Mouse (Mus musculus) MEL (cell line): ENCODE data around the gene Aplf. TPM values are rescaled to one million over a fixed set of nuclear protein-coding genes. Genes with fewer than 3 reads are reported as not detected.

Experiments used
- DNase-seq: peaks from one replicate; pipeline ENCODE4 v3.0.0; 2011; ENCODE audit warnings: low read depth, low spot score
- H3K27ac ChIP-seq: 2 replicates; pipeline ENCODE4 v1.5.1; 2012; ENCODE audit warnings: low read depth, mild to moderate bottlenecking, control low read depth, low read length, moderate library complexity; ENCODE audit not compliant: control insufficient read depth
- H3K27me3 ChIP-seq, 2 experiments: fragments of 150-350 bp in 1 of 2; sonication (generic) in 1 of 2; 2 replicates each; pipeline ENCODE4 v1.6.1; 2012; ENCODE audit warnings: low read length in 2 of 2, mild to moderate bottlenecking in 2 of 2, improper control_type of control experiment in 1 of 2, moderate library complexity in 1 of 2; ENCODE audit not compliant: insufficient read depth in 2 of 2, control insufficient read depth in 1 of 2
- H3K36me3 ChIP-seq, 2 experiments: 2 replicates each; pipeline ENCODE4 v1.6.1; 2012 to 2014; ENCODE audit warnings: low read length in 2 of 2, improper control_type of control experiment in 1 of 2, inconsistent platforms in 1 of 2, mild to moderate bottlenecking in 1 of 2; ENCODE audit not compliant: insufficient read depth in 2 of 2, control insufficient read depth in 1 of 2
- H3K4me1 ChIP-seq, 2 experiments: fragments of 150-350 bp in 1 of 2; sonication (generic) in 1 of 2; 2 replicates each; pipeline ENCODE4 v1.6.1; 2012; ENCODE audit warnings: low read length in 2 of 2, improper control_type of control experiment in 1 of 2, mild to moderate bottlenecking in 1 of 2; ENCODE audit not compliant: insufficient read depth in 2 of 2, control insufficient read depth in 1 of 2
- H3K4me3 ChIP-seq, 2 experiments: fragments of 150-350 bp in 1 of 2; sonication (generic) in 1 of 2; 2 replicates each; pipeline ENCODE4 v1.5.1; 2012; ENCODE audit warnings: low read depth in 2 of 2, low read length in 2 of 2, mild to moderate bottlenecking in 2 of 2, moderate library complexity in 2 of 2, control low read depth in 1 of 2, improper control_type of control experiment in 1 of 2; ENCODE audit not compliant: control insufficient read depth in 1 of 2, insufficient read depth in 1 of 2
- H3K79me2 ChIP-seq: 2 replicates; pipeline ENCODE4 v1.6.1; 2012; ENCODE audit warnings: mild to moderate bottlenecking, low read length, moderate library complexity; ENCODE audit not compliant: control insufficient read depth, poor library complexity, insufficient read depth
- H3K9ac ChIP-seq: 2 replicates; pipeline ENCODE4 v1.6.1; 2012; ENCODE audit warnings: low read depth, mild to moderate bottlenecking, control low read depth, low read length, moderate library complexity; ENCODE audit not compliant: control insufficient read depth, poor library complexity, severe bottlenecking
- H3K9me3 ChIP-seq: fragments of 150-350 bp; sonication (generic); replicated peaks from 2 replicates; pipeline ENCODE4 v1.6.1; 2012; ENCODE audit warnings: mild to moderate bottlenecking, low read length, improper control_type of control experiment, moderate library complexity; ENCODE audit not compliant: insufficient read depth
- BHLHE40 ChIP-seq: IDR thresholded peaks from 2 replicates; pipeline ENCODE4 v1.6.1; 2012; ENCODE audit warnings: low read depth, mild to moderate bottlenecking, inconsistent platforms, low read length, improper control_type of control experiment, borderline replicate concordance
- CHD1 ChIP-seq: IDR thresholded peaks from 2 replicates; pipeline ENCODE4 v1.6.1; 2012; ENCODE audit warnings: low read depth, mild to moderate bottlenecking, inconsistent platforms, low read length, improper control_type of control experiment
- CHD2 ChIP-seq: IDR thresholded peaks from 2 replicates; pipeline ENCODE4 v1.6.1; 2011; ENCODE audit warnings: low read length, improper control_type of control experiment
- CTCF ChIP-seq, 3 experiments: IDR thresholded peaks in 2 of 3; conservative IDR thresholded peaks in 1 of 3; 2 replicates each; pipeline ENCODE4 v1.5.1; 2011 to 2012; ENCODE audit warnings: low read length in 3 of 3, low read depth in 2 of 3, mild to moderate bottlenecking in 2 of 3, improper control_type of control experiment in 1 of 3, inconsistent platforms in 1 of 3, mixed read lengths in 1 of 3, moderate library complexity in 1 of 3; ENCODE audit not compliant: control insufficient read depth in 1 of 3, insufficient read depth in 1 of 3, poor library complexity in 1 of 3, severe bottlenecking in 1 of 3
- E2F4 ChIP-seq: IDR thresholded peaks from 2 replicates; pipeline ENCODE4 v1.6.1; 2011; ENCODE audit warnings: low read depth, low read length, improper control_type of control experiment, borderline replicate concordance
- ELF1 ChIP-seq: IDR thresholded peaks from 2 replicates; pipeline ENCODE4 v1.6.1; 2014; ENCODE audit warnings: low read depth, mild to moderate bottlenecking, inconsistent platforms, low read length, improper control_type of control experiment, moderate library complexity
- EP300 ChIP-seq, 2 experiments: IDR thresholded peaks; 2 replicates each; pipeline ENCODE4 v1.6.1; 2011; ENCODE audit warnings: improper control_type of control experiment in 2 of 2, low read length in 2 of 2, low read depth in 1 of 2, mild to moderate bottlenecking in 1 of 2
- ETS1 ChIP-seq: IDR thresholded peaks from 2 replicates; pipeline ENCODE4 v1.6.1; 2012; ENCODE audit warnings: low read depth, mild to moderate bottlenecking, inconsistent platforms, low read length, improper control_type of control experiment, moderate library complexity
- GABPA ChIP-seq: IDR thresholded peaks from 2 replicates; pipeline ENCODE4 v1.6.1; 2012; ENCODE audit warnings: low read depth, mild to moderate bottlenecking, inconsistent platforms, low read length, improper control_type of control experiment, moderate library complexity
- GATA1 ChIP-seq: IDR thresholded peaks from 2 replicates; pipeline ENCODE4 v1.6.1; 2011; ENCODE audit warnings: low read depth, low read length, improper control_type of control experiment
- HCFC1 ChIP-seq: IDR thresholded peaks from 2 replicates; pipeline ENCODE4 v1.6.1; 2012; ENCODE audit warnings: low read depth, mild to moderate bottlenecking, inconsistent platforms, low read length, improper control_type of control experiment, moderate library complexity
- MAFK ChIP-seq: IDR thresholded peaks from 2 replicates; pipeline ENCODE4 v1.6.1; 2011; ENCODE audit warnings: low read depth, mild to moderate bottlenecking, low read length, improper control_type of control experiment, borderline replicate concordance
- MAX ChIP-seq: IDR thresholded peaks from 2 replicates; pipeline ENCODE4 v1.6.1; 2011; ENCODE audit warnings: low read length, improper control_type of control experiment
- MAZ ChIP-seq: IDR thresholded peaks from 2 replicates; pipeline ENCODE4 v1.6.1; 2012; ENCODE audit warnings: low read depth, mild to moderate bottlenecking, inconsistent platforms, low read length, improper control_type of control experiment
- MEF2A ChIP-seq: IDR thresholded peaks from 2 replicates; pipeline ENCODE4 v1.6.1; 2014; ENCODE audit warnings: low read depth, mild to moderate bottlenecking, inconsistent platforms, low read length, improper control_type of control experiment; ENCODE audit not compliant: poor library complexity, insufficient replicate concordance, severe bottlenecking; ENCODE audit errors: extremely low read depth
- MXI1 ChIP-seq: IDR thresholded peaks from 2 replicates; pipeline ENCODE4 v1.6.1; 2011; ENCODE audit warnings: mild to moderate bottlenecking, low read depth, low read length, improper control_type of control experiment
- MYB ChIP-seq: IDR thresholded peaks from 2 replicates; pipeline ENCODE4 v1.6.1; 2011; ENCODE audit warnings: mild to moderate bottlenecking, low read depth, low read length, improper control_type of control experiment
- MYC ChIP-seq: IDR thresholded peaks from 2 replicates; pipeline ENCODE4 v1.6.1; 2011; ENCODE audit warnings: low read depth, mild to moderate bottlenecking, low read length, improper control_type of control experiment, moderate library complexity
- NELFE ChIP-seq: IDR thresholded peaks from 2 replicates; pipeline ENCODE4 v1.6.1; 2011; ENCODE audit warnings: low read depth, low read length, improper control_type of control experiment
- NRF1 ChIP-seq: IDR thresholded peaks from 2 replicates; pipeline ENCODE4 v1.6.1; 2014; ENCODE audit warnings: low read depth, mild to moderate bottlenecking, inconsistent platforms, low read length, improper control_type of control experiment, moderate library complexity; ENCODE audit not compliant: poor library complexity, insufficient read depth, severe bottlenecking
- POLR2A ChIP-seq, 2 experiments: IDR thresholded peaks; 2 replicates each; pipeline ENCODE4 v1.6.1; 2011 to 2012; ENCODE audit warnings: low read length in 2 of 2, mild to moderate bottlenecking in 2 of 2, control low read depth in 1 of 2, improper control_type of control experiment in 1 of 2, low read depth in 1 of 2, moderate library complexity in 1 of 2; ENCODE audit not compliant: control insufficient read depth in 1 of 2, insufficient read depth in 1 of 2, poor library complexity in 1 of 2
- POLR2AphosphoS2 ChIP-seq: IDR thresholded peaks from 2 replicates; pipeline ENCODE4 v1.6.1; 2011; ENCODE audit warnings: low read length, improper control_type of control experiment
- POLR2AphosphoS5 ChIP-seq: IDR thresholded peaks from 2 replicates; pipeline ENCODE4 v1.6.1; 2012; ENCODE audit warnings: low read depth, borderline replicate concordance, mild to moderate bottlenecking, inconsistent platforms, low read length, moderate library complexity, mixed read lengths
- RCOR1 ChIP-seq: IDR thresholded peaks from 2 replicates; pipeline ENCODE4 v1.6.1; 2012; ENCODE audit warnings: low read depth, mild to moderate bottlenecking, inconsistent platforms, low read length, improper control_type of control experiment
- SIN3A ChIP-seq: IDR thresholded peaks from 2 replicates; pipeline ENCODE4 v1.6.1; 2012; ENCODE audit warnings: low read length, improper control_type of control experiment, inconsistent platforms
- SMC3 ChIP-seq: IDR thresholded peaks from 2 replicates; pipeline ENCODE4 v1.6.1; 2011; ENCODE audit warnings: low read depth, low read length, improper control_type of control experiment
- TAL1 ChIP-seq: IDR thresholded peaks from 2 replicates; pipeline ENCODE4 v1.6.1; 2012; ENCODE audit warnings: mild to moderate bottlenecking, inconsistent platforms, low read length, moderate library complexity, mixed read lengths
- TBP ChIP-seq: IDR thresholded peaks from 2 replicates; pipeline ENCODE4 v1.8.0; 2011; ENCODE audit warnings: low read depth, low read length, improper control_type of control experiment
- UBTF ChIP-seq: IDR thresholded peaks from 2 replicates; pipeline ENCODE4 v1.6.1; 2012; ENCODE audit warnings: low read depth, mild to moderate bottlenecking, inconsistent platforms, low read length, improper control_type of control experiment, moderate library complexity, borderline replicate concordance; ENCODE audit not compliant: insufficient read depth
- USF1 ChIP-seq: IDR thresholded peaks from 2 replicates; pipeline ENCODE4 v1.6.1; 2014; ENCODE audit warnings: low read depth, mild to moderate bottlenecking, inconsistent platforms, low read length, improper control_type of control experiment, moderate library complexity
- USF2 ChIP-seq, 2 experiments: IDR thresholded peaks; 2 replicates each; pipeline ENCODE4 v1.6.1; 2011 to 2012; ENCODE audit warnings: improper control_type of control experiment in 2 of 2, low read length in 2 of 2, borderline replicate concordance in 1 of 2, inconsistent platforms in 1 of 2, low read depth in 1 of 2, mild to moderate bottlenecking in 1 of 2; ENCODE audit not compliant: insufficient read depth in 1 of 2
- ZC3H11A ChIP-seq: IDR thresholded peaks from 2 replicates; pipeline ENCODE4 v1.6.1; 2012; ENCODE audit warnings: low read depth, mild to moderate bottlenecking, inconsistent platforms, low read length, improper control_type of control experiment
- ZKSCAN1 ChIP-seq: IDR thresholded peaks from 2 replicates; pipeline ENCODE4 v1.6.1; 2012; ENCODE audit warnings: low read depth, mild to moderate bottlenecking, inconsistent platforms, low read length, improper control_type of control experiment, moderate library complexity
- ZMIZ1 ChIP-seq: IDR thresholded peaks from 2 replicates; pipeline ENCODE4 v1.6.1; 2012; ENCODE audit warnings: low read depth, mild to moderate bottlenecking, inconsistent platforms, low read length, improper control_type of control experiment, moderate library complexity
- ZNF384 ChIP-seq: IDR thresholded peaks from 2 replicates; pipeline ENCODE4 v1.6.1; 2012; ENCODE audit warnings: low read depth, mild to moderate bottlenecking, inconsistent platforms, low read length, improper control_type of control experiment
- polyA plus RNA-seq, 2 experiments: library from polyadenylated mRNA; stranded (reverse) in 1 of 2; unstranded in 1 of 2; fragments of >175 nt in 1 of 2; fragments of >200 nt in 1 of 2; gene quantifications; 2 replicates each; pipeline versions ENCODE4 v1.2.1 to v1.2.4; 2012; ENCODE audit warnings: low replicate concordance in 2 of 2, low read depth in 1 of 2; ENCODE audit not compliant: insufficient read length in 2 of 2, insufficient read depth in 1 of 2, missing spikeins in 1 of 2
- total RNA-seq: library from RNA; depleted of rRNA; stranded (reverse); fragments of 300-350 nt; gene quantifications from 2 replicates; pipeline ENCODE4 v1.2.3, GENCODE M21; 2012; rRNA removed

The Aplf gene
- total RNA-seq (12.6 and 14.5 TPM in 2 replicates), polyA plus RNA-seq (10 to 100 TPM in 1 of 2 experiments, not detected in 1; 20.3 TPM)

GRCm38 (mm10) chr6:87671771-87672517 is at the start of gene Aplf:
TSS of gene Aplf (minus strand) at chr6:87672193.
- no peaks in the 10 kb centered on the region for H3K9me3 ChIP-seq
- H3K36me3 ChIP-seq = peaks cover 0 to 32% of the 10 kb centered on the region in 2 experiments; a peak in 2 of 4 replicates
- H3K4me3 ChIP-seq = peak within 1 kb of the TSS; percentile 64 to 81
- peaks cover 15 to 22% of the 10 kb centered on the region in 2 experiments for H3K4me1 ChIP-seq
- DNase-seq = peak; percentile 99
- H3K27me3 ChIP-seq = no peaks in the 10 kb centered on the region
- peak within 1 kb of the TSS; percentile 48 for H3K27ac ChIP-seq
- peak within 1 kb of the TSS; percentile 72 for H3K9ac ChIP-seq
- peaks cover 5% of the 10 kb centered on the region for H3K79me2 ChIP-seq
- TF ChIP-seq BHLHE40 (no peak), MXI1 (peak; percentile 87), CTCF (IDR thresholded peaks at IDR 0.05 in 2 of 3, conservative IDR thresholded peaks at IDR 0.05 in 1 of 3; ENCODE audit: control insufficient read depth in 1 of 3, insufficient read depth in 1 of 3, low read depth in 2 of 3, low read length in 3 of 3, poor library complexity in 1 of 3, severe bottlenecking in 1 of 3) (no peak), SIN3A (peak; percentile 99), POLR2AphosphoS2 (peak; percentile 67), ZKSCAN1 (no peak), SMC3 (no peak), EP300 (IDR thresholded peaks at IDR 0.05; ENCODE audit: low read depth in 1 of 2, low read length in 2 of 2) (no peak), MYC (peak; percentile 89), CHD2 (no peak), RCOR1 (no peak), GATA1 (no peak; the same call in 1 of the 2 replicates), MYB (no peak), CHD1 (no peak), POLR2A (IDR thresholded peaks at IDR 0.05; ENCODE audit: control insufficient read depth in 1 of 2, insufficient read depth in 1 of 2, low read depth in 1 of 2, low read length in 2 of 2, poor library complexity in 1 of 2) (peak; percentile 64 to 68), POLR2AphosphoS5 (no peak), HCFC1 (peak; percentile 100), TBP (peak; percentile 74), ZMIZ1 (0 out of 2 replicates have a peak, but pooled peaks have one; percentile 51), ELF1 (peak; percentile 95), ETS1 (peak; percentile 39), MAFK (no peak), GABPA (no peak), ZNF384 (no peak), TAL1 (no peak), E2F4 (no peak), NELFE (peak; percentile 77), NRF1 (peak; percentile 58), MAX (peak; percentile 42; the same call in 1 of the 2 replicates), UBTF (no peak), USF2 (IDR thresholded peaks at IDR 0.05; ENCODE audit: borderline replicate concordance in 1 of 2, insufficient read depth in 1 of 2, low read depth in 1 of 2, low read length in 2 of 2) (no peak), USF1 (no peak), MEF2A (no peak), MAZ (peak; percentile 62; the same call in 1 of the 2 replicates), ZC3H11A (no peak)
